Mouse (Mus musculus): ENCODE data around the gene Dab2ip.

Dab2ip gene

DNA sequence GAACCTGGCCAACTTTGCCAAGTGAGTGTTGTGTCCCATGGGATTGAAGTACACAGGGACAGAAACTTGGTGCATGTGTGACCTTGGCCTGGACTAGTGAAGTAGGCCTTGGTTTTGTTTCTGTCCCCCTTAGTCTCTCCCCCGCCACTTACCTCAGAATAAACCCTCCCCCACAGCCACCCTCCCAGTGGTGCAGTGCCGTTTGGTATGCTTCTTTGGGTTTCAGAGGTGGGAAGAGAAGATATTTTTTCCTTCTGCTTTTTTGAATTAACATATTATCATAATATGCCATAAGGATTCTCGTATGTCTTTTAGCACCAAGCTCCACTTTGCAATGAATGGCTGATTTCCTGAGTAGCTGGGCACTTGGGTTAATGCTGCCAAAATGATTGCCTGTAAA, 157.4 kb downstream of the Dab2ip start:
- CTCF ChIA-PET: interaction anchor here in 3 of 4 experiments (0.7 to 1.6 kb wide), 3 partner anchors 15 to 66 kb away, joined by 3 read pairs; no protein-coding TSS in a partner anchor
- POLR2A ChIA-PET: interaction anchor here in 2 of 4 experiments (0.7 to 1.7 kb wide), 3 partner anchors 13 to 62 kb away, joined by 3 to 6 read pairs (median 4); no protein-coding TSS in a partner anchor

DNA sequence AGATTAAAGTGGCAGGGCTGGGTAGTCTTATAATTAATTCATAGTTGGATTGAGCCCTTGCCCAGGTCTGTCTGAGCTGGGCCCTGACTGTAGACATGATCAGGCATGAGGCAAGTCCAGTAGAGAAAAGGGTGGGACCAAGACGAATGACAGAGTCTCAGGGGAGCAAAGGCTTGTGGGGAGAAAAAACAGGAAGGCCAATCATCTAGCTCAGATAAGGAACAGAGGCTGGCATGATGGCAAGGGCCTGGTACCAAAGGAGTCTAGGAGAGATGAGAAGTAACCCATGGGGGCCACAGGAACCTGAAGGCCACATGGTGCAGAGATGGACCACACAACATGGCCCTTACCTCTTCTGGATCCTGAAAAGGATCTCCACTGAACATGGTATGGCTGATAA, 158.1 kb downstream of the Dab2ip start:
- CTCF ChIA-PET: interaction anchor here in 2 of 4 experiments (0.7 to 1.6 kb wide), 2 partner anchors 15 to 66 kb away, joined by 3 read pairs; no protein-coding TSS in a partner anchor
- POLR2A ChIA-PET: interaction anchor here in 2 of 4 experiments (0.7 to 1.7 kb wide), 2 partner anchors 14 to 63 kb away, joined by 3 to 6 read pairs; no protein-coding TSS in a partner anchor

DNA sequence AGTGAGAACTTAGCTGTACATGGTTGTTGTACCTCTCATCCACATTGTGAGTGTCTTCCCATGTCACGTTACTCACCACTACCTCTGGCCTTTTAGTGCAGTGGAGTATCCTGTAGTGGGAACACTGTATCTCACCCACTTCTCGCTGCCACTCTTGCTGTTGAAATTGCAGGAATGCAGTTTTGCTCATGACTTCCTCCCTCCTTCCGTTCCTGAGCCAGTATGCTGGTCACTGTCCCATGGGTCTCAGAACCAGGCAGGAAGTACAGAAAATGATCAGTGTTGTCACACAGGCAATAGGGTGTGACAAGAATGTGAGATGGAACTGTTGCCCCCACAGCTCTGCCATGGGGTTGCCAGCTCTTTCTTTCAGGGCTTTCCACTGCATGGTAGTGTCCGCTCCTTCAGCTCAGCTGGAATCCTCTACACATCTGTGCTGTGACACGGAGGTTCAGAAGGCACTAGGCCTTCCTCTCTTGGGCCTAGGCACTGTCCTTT, 160.0 kb downstream of the Dab2ip start:
- POLR2A ChIA-PET: interaction anchor here in 3 of 4 experiments (0.6 to 1.2 kb wide), 3 partner anchors 20 to 83 kb away, joined by 3 read pairs; no protein-coding TSS in a partner anchor
- CTCF ChIA-PET: no interaction called here

DNA sequence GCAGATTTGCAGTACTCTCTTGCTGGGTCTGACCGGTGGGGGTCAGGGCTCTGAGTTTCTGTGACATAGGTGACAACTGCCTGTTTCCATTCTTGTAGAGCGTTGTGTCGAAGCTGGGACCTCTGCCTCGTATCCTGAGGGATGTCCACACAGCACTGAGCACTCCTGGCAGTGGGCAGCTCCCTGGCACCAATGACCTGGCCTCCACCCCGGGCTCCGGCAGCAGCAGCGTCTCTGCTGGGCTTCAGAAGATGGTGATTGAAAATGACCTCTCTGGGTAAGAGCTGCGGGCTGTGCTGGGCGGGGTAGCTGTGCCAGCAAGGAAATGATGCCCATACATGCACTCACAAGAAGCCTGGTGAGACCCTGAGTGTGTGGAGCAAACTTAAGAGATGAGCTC, 160.6 kb downstream of the Dab2ip start:
- POLR2A ChIA-PET: interaction anchor here in 2 of 4 experiments (0.6 to 1.2 kb wide), 3 partner anchors 20 to 83 kb away, joined by 3 read pairs; no protein-coding TSS in a partner anchor

DNA sequence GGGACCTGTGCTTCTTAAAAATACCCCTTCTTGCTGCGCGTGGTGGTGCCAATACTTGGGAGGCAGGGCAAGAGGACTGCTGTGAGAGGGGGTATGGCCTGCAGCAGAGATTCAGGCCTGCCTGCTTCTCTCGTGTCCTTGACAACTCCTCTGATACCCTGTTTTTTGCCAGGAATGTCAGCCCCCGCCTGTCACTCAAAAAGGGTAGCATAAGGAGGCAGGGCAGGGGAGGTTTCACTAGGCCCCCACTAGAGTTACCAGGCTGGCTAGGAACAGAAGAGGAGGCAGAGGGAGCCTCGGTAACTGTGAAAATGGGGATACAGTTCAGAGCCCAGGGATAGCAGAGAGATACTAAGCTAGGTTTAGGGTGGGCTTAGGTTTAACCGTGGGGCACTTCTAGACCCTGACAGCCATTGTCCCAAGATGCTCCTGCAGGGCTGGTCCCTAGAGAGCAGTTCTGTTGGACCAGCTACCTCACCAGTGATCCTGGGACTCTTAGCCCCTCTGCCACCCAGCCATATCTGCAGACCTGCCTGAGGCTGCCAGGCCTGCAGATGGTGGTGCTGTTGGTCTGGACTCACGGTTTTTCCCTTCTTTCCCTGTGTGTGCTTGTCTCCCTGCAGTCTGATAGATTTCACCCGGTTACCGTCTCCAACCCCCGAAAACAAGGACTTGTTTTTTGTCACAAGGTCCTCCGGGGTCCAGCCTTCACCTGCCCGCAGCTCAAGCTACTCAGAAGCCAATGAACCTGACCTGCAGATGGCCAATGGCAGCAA, 161.4 kb downstream of the Dab2ip start:
- CTCF ChIA-PET: interaction anchor here in 1 of 4 experiments (0.9 kb wide), 1 partner anchor 70 kb away, joined by 4 read pairs; no protein-coding TSS in a partner anchor
- POLR2A ChIA-PET: interaction anchor here in 3 of 4 experiments (0.6 to 1.9 kb wide), 8 partner anchors 9 to 84 kb away, joined by 3 to 5 read pairs (median 4); no protein-coding TSS in a partner anchor

More for the DNA sequence above, 160.6 kb downstream of the Dab2ip start:
- CTCF ChIA-PET: no interaction called here

DNA sequence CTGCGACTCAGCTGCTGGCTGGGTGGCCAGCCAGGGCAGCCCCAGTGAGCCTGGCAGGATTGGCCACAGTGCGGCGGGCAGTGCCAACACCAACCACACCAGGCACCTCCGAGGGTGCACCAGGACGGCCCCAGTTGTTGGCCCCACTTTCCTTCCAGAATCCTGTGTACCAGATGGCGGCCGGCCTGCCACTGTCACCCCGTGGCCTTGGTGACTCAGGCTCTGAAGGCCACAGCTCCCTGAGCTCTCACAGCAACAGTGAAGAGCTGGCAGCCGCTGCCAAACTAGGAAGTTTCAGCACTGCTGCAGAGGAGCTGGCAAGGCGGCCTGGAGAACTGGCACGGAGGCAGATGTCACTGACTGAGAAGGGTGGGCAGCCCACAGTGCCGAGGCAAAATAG, 162.0 kb downstream of the Dab2ip start:
- POLR2A ChIA-PET: interaction anchor here in 2 of 4 experiments (1.0 to 1.9 kb wide), 6 partner anchors 9 to 70 kb away, joined by 3 to 5 read pairs (median 4); no protein-coding TSS in a partner anchor
- CTCF ChIA-PET: interaction anchor here in 2 of 4 experiments (0.9 to 1.0 kb wide), 2 partner anchors 10 to 70 kb away, joined by 4 read pairs; no protein-coding TSS in a partner anchor

DNA sequence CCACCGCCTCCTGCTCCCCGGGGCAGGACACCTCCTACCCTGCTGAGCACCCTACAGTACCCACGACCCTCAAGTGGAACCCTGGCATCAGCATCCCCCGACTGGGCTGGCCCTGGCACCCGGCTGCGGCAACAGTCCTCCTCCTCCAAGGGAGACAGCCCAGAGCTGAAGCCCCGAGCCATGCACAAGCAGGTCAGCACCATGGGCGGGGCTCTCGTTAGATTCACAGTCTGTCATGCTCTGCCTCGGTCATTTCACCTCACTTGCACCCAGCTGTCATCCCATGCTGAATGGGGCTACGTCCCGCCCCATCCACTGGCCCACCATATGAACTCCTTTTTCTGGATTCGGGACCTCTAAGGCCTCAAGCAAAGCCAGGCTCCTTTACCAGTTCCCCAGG, 162.5 kb downstream of the Dab2ip start:
- ChIA-PET POLR2A (interaction anchor here in 2 of 4 experiments (1.0 to 1.9 kb wide), 5 partner anchors 22 to 71 kb away, joined by 3 to 5 read pairs (median 4); no protein-coding TSS in a partner anchor), CTCF (interaction anchor here in 2 of 4 experiments (0.9 to 1.0 kb wide), 2 partner anchors 10 to 71 kb away, joined by 4 read pairs; no protein-coding TSS in a partner anchor)

DNA sequence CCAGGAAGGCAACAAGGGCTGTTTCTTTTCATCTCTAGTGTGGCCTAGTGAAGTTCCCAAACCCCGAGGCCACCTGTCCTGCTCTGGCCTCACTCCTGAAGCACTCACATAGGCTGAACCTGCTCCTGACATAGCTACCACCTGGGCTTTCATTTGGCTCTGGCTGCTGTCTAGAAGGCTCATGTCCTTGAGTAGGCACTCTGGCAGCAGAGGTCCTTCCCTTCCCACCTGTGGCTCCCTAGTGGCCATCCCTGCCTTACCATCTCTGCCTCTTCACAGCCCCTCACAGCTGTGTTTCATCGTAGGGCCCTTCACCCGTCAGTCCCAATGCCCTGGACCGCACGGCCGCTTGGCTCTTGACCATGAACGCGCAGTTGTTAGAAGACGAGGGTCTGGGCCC, 162.9 kb downstream of the Dab2ip start:
- CTCF ChIA-PET: interaction anchor here in 1 of 4 experiments (1.0 kb wide), 1 partner anchor 9 kb away, joined by 4 read pairs; no protein-coding TSS in a partner anchor
- POLR2A ChIA-PET: interaction anchor here in 2 of 4 experiments (1.5 to 1.9 kb wide), 4 partner anchors 23 to 43 kb away, joined by 3 to 5 read pairs (median 4); no protein-coding TSS in a partner anchor

DNA sequence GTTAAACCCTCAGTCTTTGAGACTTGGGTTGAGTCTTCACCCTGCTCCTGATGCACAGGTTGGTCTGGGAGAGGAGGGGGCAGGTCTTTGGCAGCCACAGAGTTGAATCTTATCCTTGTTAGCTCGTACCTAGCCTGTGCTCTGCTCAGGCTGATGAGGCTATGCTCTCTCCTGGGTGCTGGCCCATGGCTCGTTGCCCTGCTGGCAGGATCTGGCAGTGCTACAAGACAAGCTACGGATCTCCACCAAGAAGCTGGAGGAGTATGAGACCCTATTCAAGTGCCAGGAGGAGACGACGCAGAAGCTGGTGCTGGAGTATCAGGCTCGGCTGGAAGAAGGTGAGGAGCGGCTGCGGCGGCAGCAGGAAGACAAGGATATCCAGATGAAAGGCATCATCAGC, 164.8 kb downstream of the Dab2ip start:
- ChIA-PET POLR2A (interaction anchor here in 2 of 4 experiments (0.7 to 2.3 kb wide), 10 partner anchors 9 to 277 kb away, joined by 3 to 10 read pairs (median 4); no protein-coding TSS in a partner anchor), CTCF (interaction anchor here in 3 of 4 experiments (0.6 to 1.3 kb wide), 3 partner anchors 24 to 73 kb away, joined by 3 to 5 read pairs (median 4); no protein-coding TSS in a partner anchor)

DNA sequence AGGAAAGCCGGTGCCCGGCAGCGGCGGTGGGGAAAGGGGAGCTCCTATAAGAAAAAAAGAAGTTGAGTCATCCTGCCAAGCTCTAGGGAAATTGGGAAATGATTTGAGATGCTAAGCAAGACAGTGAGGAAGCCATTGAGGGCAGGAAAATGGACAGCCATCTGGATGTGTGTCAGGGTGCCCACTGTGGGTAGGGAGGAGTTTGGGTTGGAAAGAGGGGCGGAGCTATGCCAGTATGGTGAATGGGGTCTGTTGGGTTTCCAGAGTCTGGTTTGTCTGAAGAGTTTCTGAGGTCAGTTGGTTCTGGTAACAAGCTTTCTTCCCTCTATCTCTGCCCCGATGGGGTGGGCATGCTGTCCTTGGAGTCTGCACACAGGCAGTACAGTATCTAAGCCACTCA, 165.2 kb downstream of the Dab2ip start:
- CTCF ChIA-PET: interaction anchor here in 3 of 4 experiments (0.6 to 1.3 kb wide), 4 partner anchors 24 to 86 kb away, joined by 3 to 5 read pairs (median 4); no protein-coding TSS in a partner anchor
- POLR2A ChIA-PET: interaction anchor here in 3 of 4 experiments (0.6 to 2.3 kb wide), 11 partner anchors 11 to 278 kb away, joined by 3 to 10 read pairs (median 3); no protein-coding TSS in a partner anchor

DNA sequence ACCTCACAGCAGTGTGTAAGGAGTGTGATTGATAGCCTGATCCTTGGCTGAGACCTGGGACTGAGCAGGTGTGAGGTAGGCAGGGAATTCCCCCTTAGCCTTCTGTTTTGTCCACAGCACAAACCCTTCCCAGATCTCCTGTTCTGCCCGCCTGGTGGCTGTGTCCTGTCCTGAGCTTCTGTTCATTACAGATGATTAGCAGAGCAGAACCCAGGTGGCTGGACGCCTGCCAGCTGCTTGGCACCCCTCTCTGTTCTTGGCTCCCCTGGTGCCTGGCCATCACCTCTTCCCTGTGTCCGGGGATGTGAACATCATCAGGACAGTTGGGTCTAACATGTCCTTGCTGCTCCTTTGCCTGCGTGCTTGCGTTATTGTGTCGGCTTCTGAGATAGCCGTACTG, 165.6 kb downstream of the Dab2ip start:
- ChIA-PET CTCF (interaction anchor here in 2 of 4 experiments (0.6 to 1.3 kb wide), 3 partner anchors 74 to 86 kb away, joined by 4 to 5 read pairs (median 4); no protein-coding TSS in a partner anchor), POLR2A (interaction anchor here in 3 of 4 experiments (0.6 to 2.3 kb wide), 10 partner anchors 10 to 278 kb away, joined by 3 to 10 read pairs (median 4); no protein-coding TSS in a partner anchor)

DNA sequence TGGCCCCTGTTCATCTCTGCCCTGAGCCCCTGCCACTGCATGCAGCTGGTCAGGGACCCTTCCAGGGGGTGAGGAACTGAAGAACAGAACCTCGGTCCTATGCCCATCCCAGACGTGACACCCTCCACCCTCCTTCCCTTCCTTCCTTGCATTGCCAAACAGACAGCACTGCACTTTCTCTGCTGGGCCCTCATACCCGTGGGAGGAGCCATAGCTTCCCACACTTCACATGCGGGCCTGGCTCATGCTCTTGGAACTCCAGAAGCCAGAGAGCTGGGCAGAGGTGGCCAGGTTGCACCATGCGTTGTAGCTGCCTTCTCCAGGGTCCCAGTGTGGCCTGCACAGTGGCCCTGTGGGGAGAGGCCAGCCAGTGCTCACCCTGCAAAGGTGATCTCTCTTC, 170.6 kb downstream of the Dab2ip start:
- ChIA-PET POLR2A (interaction anchor here in 1 of 4 experiments (0.8 kb wide), 1 partner anchor 171 kb away, joined by 3 read pairs; no protein-coding TSS in a partner anchor), CTCF (interaction anchor here in 1 of 4 experiments (1.1 to 1.9 kb wide), 3 partner anchors 76 to 183 kb away, joined by 3 to 11 read pairs (median 3); no protein-coding TSS in a partner anchor)

DNA sequence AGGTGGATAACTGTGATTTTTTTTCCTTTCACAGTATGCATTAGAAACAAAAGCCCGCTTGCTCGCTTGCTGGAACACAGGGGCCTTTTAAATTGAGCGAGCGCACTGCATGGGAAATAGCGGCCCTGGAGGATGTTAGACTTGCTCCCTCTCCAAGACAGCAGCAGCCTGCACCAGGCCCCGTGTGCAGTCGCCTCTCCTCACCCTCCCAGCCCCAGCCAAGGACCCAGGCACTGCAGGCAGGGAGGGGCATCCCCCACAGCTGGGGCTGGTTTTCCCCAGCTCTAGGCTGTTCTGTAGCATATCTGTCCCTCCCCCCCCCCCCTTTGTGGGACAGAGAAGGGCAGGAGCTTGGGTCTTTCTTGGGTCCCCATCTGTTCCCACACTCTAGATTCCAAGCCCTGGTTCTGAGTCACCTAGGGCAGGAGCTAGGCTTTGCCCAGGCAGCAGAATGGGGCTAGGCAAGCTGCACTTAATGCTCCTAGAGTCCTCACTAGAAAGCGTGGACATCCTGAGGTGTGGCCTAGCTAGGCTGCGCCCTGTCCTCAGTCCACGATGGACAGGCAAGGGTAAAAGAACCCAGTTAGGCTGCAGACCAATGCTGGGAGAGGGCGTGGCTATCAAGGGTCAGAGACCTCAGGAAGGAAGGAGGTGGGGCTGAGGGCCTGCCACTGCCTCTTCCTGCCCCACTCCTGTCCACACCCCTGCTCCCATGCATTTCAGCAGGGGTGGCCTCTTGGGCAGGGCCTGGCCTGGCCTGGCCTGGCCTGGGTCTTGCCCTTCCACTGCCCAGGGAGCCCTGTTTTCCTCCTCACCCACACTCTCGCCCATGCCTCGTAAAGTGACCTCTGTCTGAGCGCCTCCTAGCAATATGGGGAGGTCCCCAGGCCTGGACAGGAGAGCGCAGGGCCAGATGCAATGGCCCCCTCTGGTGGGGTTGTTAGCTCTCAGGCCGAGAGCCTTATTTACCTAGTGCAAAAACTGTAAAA, 171.3 kb downstream of the Dab2ip start:
- ChIA-PET POLR2A (interaction anchor here in 2 of 4 experiments (0.6 to 1.4 kb wide), 7 partner anchors 94 to 172 kb away, joined by 3 to 4 read pairs (median 3); no protein-coding TSS in a partner anchor), CTCF (interaction anchor here in 2 of 4 experiments (0.6 to 1.9 kb wide), 10 partner anchors 29 to 190 kb away, joined by 3 to 11 read pairs (median 4); no protein-coding TSS in a partner anchor)

DNA sequence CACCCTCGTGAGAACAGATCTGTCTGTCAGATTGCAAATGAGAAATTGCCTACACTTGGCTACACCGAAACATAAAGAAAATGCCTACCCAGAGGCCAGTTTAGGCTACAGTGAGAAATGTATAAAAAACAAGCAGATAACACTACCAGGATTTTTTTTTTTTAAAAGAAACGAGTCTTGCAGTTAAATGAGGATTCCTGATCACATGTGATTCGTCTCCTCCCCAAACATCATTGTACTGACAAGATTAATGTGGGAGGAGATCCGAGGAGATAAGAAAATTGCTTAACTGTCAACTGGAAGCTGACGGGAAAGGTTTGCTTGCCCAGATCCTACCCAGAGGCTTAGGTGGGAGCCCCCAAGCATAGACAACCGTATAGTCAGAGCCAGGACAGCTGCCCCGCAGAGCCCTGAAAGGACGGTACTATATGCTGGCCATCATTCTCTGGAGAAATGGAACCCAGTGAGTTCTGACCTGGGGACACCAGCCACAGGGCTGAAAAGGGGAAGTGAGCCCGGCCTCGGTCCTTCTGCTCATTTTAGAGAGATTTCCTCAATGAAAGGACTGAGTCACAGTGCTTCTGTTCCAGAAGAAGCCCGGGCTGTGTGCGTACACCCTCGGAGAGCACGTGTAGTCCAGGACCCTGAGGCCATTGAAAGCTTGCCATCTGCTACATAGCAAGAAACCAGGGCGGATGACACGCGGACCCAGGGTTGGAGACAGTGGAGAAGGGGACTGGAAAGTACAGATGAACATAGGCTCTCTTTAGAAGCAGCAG, 173.8 kb downstream of the Dab2ip start:
- ChIA-PET CTCF (interaction anchor here in 1 of 4 experiments (2.0 kb wide), 1 partner anchor 82 kb away, joined by 7 read pairs; no protein-coding TSS in a partner anchor), POLR2A (interaction anchor here in 1 of 4 experiments (1.1 kb wide), 1 partner anchor 8 kb away, joined by 4 read pairs; no protein-coding TSS in a partner anchor)

DNA sequence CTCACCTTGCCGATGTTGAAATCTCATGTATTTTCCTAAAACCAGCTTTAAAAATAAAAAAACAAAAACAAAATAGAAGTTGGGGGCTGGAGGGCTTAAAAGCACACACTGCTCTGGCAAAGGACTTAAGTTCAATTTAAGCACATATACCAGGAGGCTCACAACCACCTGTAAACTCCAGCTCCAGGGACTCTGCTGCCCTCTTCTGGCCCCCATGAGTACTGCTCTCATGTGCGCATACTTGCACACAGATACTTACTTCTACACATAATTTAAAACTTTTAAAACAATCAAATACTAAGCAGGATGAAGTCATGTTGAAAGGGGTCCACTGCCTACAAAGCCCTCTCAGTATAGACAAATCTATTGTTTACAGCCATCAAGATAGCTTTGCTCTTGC, 176.9 kb downstream of the Dab2ip start:
- POLR2A ChIA-PET: interaction anchor here in 2 of 4 experiments (0.7 to 3.2 kb wide), 5 partner anchors 12 to 169 kb away, joined by 3 to 10 read pairs (median 3); no protein-coding TSS in a partner anchor
- CTCF ChIA-PET: interaction anchor here (0.5 to 2.3 kb wide), 14 partner anchors 10 to 676 kb away, joined by 3 to 20 read pairs (median 4); no protein-coding TSS in a partner anchor

DNA sequence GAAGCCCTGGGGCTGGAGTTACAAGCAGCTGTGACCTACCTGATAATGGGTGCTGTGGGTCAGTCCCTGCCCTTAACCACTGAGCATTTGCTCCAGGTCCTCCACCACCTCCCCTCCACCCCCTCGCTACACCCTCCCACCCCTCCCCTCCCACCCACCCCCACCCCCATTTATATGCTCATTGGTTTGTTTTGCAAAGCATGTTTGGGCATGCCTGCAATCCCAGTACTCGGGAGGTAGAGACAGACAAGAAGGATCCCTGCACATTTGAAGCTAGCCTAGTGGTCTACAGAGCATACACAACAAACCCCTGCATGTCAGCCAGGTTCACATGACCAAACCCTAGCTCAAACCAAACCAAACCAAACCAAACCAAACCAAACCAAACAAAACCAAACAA, 178.0 kb downstream of the Dab2ip start:
- ChIA-PET POLR2A (interaction anchor here (0.6 to 1.5 kb wide), 10 partner anchors 30 to 233 kb away, joined by 3 to 4 read pairs (median 3); no protein-coding TSS in a partner anchor), CTCF (interaction anchor here in 3 of 4 experiments (0.6 to 2.3 kb wide), 10 partner anchors 9 to 896 kb away, joined by 3 to 20 read pairs (median 4); no protein-coding TSS in a partner anchor)
